Mouse (Mus musculus): Measurements from ENCODE around the gene Shb. TPM values are rescaled to one million over a fixed set of nuclear protein-coding genes. Genes with fewer than 3 reads are reported as not detected.
"Not testable (repeated sequence)": the region's sequence is repeated elsewhere in the genome, so short reads cannot be mapped to it uniquely, and the experiment has no call there.

Gene Shb
- total RNA-seq, 2 experiments from 2014 or later: 13.1 to 18.7 TPM

GRCm38 (mm10) chr4:45393658-45394057, 138.6 kb downstream of the Shb start:
- no peak for DNase-seq (ENCODE audit: extremely low spot score in 1 of 2, low spot score in 2 of 2)
- intact Hi-C loops (cut with DNase I): no loop called here

GRCm38 (mm10) chr4:45392994-45393393, 139.3 kb downstream of the Shb start:
- no peak for DNase-seq (ENCODE audit: extremely low spot score in 1 of 2, low spot score in 2 of 2)
- intact Hi-C loops (cut with DNase I): no loop called here

GRCm38 (mm10) chr4:45392572-45392971, 139.7 kb downstream of the Shb start:
- DNase-seq (ENCODE audit: extremely low spot score in 1 of 2, low spot score in 2 of 2): no peak
- intact Hi-C loops (cut with DNase I): no loop called here

GRCm38 (mm10) chr4:45392099-45392498, 140.2 kb downstream of the Shb start:
- intact Hi-C loops (cut with DNase I): no loop called here
- DNase-seq (ENCODE audit: extremely low spot score in 1 of 2, low spot score in 2 of 2): no peak

GRCm38 (mm10) chr4:45387296-45387695, 145.0 kb downstream of the Shb start:
- DNase-seq (ENCODE audit: extremely low spot score in 1 of 2, low spot score in 2 of 2); intact Hi-C loops (cut with DNase I): not testable (repeated sequence)

GRCm38 (mm10) chr4:45382133-45382532, 150.1 kb downstream of the Shb start:
- intact Hi-C loops (cut with DNase I); DNase-seq (ENCODE audit: extremely low spot score in 1 of 2, low spot score in 2 of 2): not testable (repeated sequence)

- intact Hi-C loops (cut with DNase I); DNase-seq (ENCODE audit: extremely low spot score in 1 of 2, low spot score in 2 of 2): not testable (repeated sequence)
Measured at GRCm38 (mm10) chr4:45380903-45381580, 151.2 kb downstream of the Shb start.

- no peak for DNase-seq (ENCODE audit: extremely low spot score in 1 of 2, low spot score in 2 of 2)
- intact Hi-C loops (cut with DNase I): no loop called here
Measured at GRCm38 (mm10) chr4:45376573-45376972, 155.7 kb downstream of the Shb start.

GRCm38 (mm10) chr4:45374879-45375278, 157.4 kb downstream of the Shb start:
- DNase-seq (ENCODE audit: extremely low spot score in 1 of 2, low spot score in 2 of 2): no peak
- intact Hi-C loops (cut with DNase I): no loop called here

Small RNAs within 50 kb of the gene (microRNA-seq; reads per million reads assigned to microRNA genes)
- gene Gm22518 (not detected), gene Gm25692 (not detected)

Other genes with a start within 250 kb of the Shb start
- 10 to 100 TPM; 12.7 TPM for gene Trmt10b, start 235.3 kb downstream of the Shb start, total RNA-seq (2021)
- 10 to 100 TPM; 21.0 to 21.5 TPM for gene Dcaf10, start 190.4 kb downstream of the Shb start, total RNA-seq (2021)
- 10 to 100 TPM in 1 of 2 experiments, 1 to 10 TPM in 1; 9.5 to 11.2 TPM for gene Exosc3, start 189.7 kb downstream of the Shb start, total RNA-seq (2021)
- 100 to 1,000 TPM; 100 to 105 TPM for gene Slc25a51, start 123.7 kb downstream of the Shb start, total RNA-seq (2021)